In genomic region chr3:52167420-52167819, GRCm38 (mm10) we compare ENCODE assay signal across 33 mouse cellular contexts.
"Had no signal": no experiment of that assay in that cellular context is flagged by ENCODE, and none has a peak within 500 bp of the region (broad histone marks: within the 10 kb centered on the region; RNA-seq: fewer than 3 reads in every experiment).

No protein-coding gene starts in this region.

- H3K4me1 ChIP-seq: liver, embryonic 12.5 days; liver, embryonic 13.5 days; liver, embryonic 15.5 days; megakaryocyte, embryonic 14.5 days; midbrain, embryonic 12.5 days; midbrain, embryonic 13.5 days; midbrain, embryonic 15.5 days had no signal

- H3K4me2 ChIP-seq: limb, embryonic 12.5 days; limb, embryonic 13.5 days; limb, embryonic 15.5 days; liver, embryonic 11.5 days; liver, embryonic 12.5 days; liver, embryonic 13.5 days; liver, embryonic 15.5 days; lung, embryonic 14.5 days; lung, embryonic 15.5 days; midbrain, embryonic 11.5 days; midbrain, embryonic 12.5 days; midbrain, embryonic 13.5 days; midbrain, embryonic 15.5 days; neural tube, embryonic 12.5 days; neural tube, embryonic 13.5 days had no signal

- H3K4me3 ChIP-seq: limb, embryonic 10.5 days; limb, embryonic 12.5 days; limb, embryonic 13.5 days; limb, embryonic 15.5 days; liver, embryonic 12.5 days; liver, embryonic 13.5 days; liver, embryonic 15.5 days; lung, embryonic 15.5 days; midbrain, embryonic 10.5 days; midbrain, embryonic 12.5 days; midbrain, embryonic 13.5 days; midbrain, embryonic 15.5 days; myocyte; neural tube, embryonic 12.5 days; neural tube, embryonic 13.5 days had no signal

- H3K36me3 ChIP-seq: limb, embryonic 10.5 days; limb, embryonic 12.5 days; limb, embryonic 13.5 days; limb, embryonic 15.5 days; liver, embryonic 12.5 days; liver, embryonic 13.5 days; liver, embryonic 15.5 days; lung, embryonic 15.5 days; midbrain, embryonic 10.5 days; midbrain, embryonic 12.5 days; midbrain, embryonic 13.5 days; midbrain, embryonic 15.5 days; neural tube, embryonic 12.5 days; neural tube, embryonic 13.5 days had no signal

- H3K9ac ChIP-seq: limb, embryonic 12.5 days; limb, embryonic 13.5 days; limb, embryonic 15.5 days; liver, embryonic 12.5 days; liver, embryonic 13.5 days; liver, embryonic 14.5 days; liver, embryonic 15.5 days; liver, postnatal 0 days; lung, embryonic 14.5 days; lung, embryonic 15.5 days; midbrain, embryonic 12.5 days; midbrain, embryonic 13.5 days; midbrain, embryonic 15.5 days; neural tube, embryonic 12.5 days; neural tube, embryonic 13.5 days had no signal

- ATAC-seq: liver, embryonic 12.5 days; liver, postnatal 0 days; lung, postnatal 0 days; midbrain, embryonic 13.5 days; midbrain, embryonic 15.5 days; midbrain, embryonic 16.5 days had no signal

- H3K9me3 ChIP-seq: limb, embryonic 10.5 days; limb, embryonic 12.5 days; limb, embryonic 13.5 days; limb, embryonic 15.5 days; liver, embryonic 12.5 days; liver, embryonic 13.5 days; liver, embryonic 15.5 days; lung, embryonic 15.5 days; megakaryocyte, embryonic 14.5 days; midbrain, embryonic 10.5 days; midbrain, embryonic 12.5 days; midbrain, embryonic 13.5 days; midbrain, embryonic 15.5 days; neural tube, embryonic 12.5 days; neural tube, embryonic 13.5 days had no signal

- H3K27me3 ChIP-seq: liver, embryonic 12.5 days; liver, embryonic 13.5 days; liver, embryonic 15.5 days; lung, embryonic 15.5 days; midbrain, embryonic 12.5 days; midbrain, embryonic 13.5 days; midbrain, embryonic 15.5 days; neural tube, embryonic 12.5 days; neural tube, embryonic 13.5 days had no signal

- DNase-seq: left cerebral cortex, postnatal 4 days; liver; liver, embryonic 13.5 days; liver, postnatal 0 days; lung, adult 18-20 months; lung, adult 2 months; lung, embryonic 14.5 days; lung, postnatal 10 days; lung, postnatal 14 days; lung, postnatal 36 days; lung, postnatal 4 days; midbrain, embryonic 14.5 days had no signal

- H3K27ac ChIP-seq: limb, embryonic 10.5 days; limb, embryonic 12.5 days; limb, embryonic 13.5 days; limb, embryonic 15.5 days; liver, embryonic 12.5 days; liver, embryonic 13.5 days; liver, embryonic 14.5 days; liver, embryonic 15.5 days; lung, embryonic 15.5 days; macrophage; midbrain, embryonic 10.5 days; midbrain, embryonic 12.5 days; midbrain, embryonic 13.5 days; midbrain, embryonic 15.5 days; neural tube, embryonic 12.5 days; neural tube, embryonic 13.5 days had no signal
